Mouse (Mus musculus): ENCODE results near the gene Gtsf1.
"Not testable (repeated sequence)": the region's sequence is repeated elsewhere in the genome, so short reads cannot be mapped to it uniquely, and the experiment has no call there.

Gtsf1 gene

DNA sequence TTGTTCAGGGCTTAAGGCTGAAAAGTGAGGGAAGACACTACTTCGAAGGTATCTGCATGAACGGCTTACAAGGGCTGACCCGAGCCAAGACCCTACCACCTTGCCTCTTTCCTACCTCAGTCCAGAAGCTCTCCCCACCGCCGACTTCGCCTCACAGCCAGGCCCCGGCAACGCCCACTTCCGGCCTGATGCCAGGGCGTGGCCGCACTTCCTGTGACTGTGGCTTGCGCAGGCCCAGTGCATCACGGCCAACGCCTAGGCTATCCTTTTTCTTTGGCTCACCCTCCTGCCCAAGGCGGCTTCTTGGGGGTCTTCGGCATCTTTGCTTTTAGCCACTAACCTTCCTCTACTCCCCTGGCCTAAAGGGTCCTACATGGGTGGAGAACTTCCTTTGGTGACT is at the start of gene Gtsf1:
Gtsf1 (minus strand) TSS at position 230 of the 400 bp plus-strand sequence.
- DNase-seq, result peak in 1 of 2 experiments; percentile 2

DNA sequence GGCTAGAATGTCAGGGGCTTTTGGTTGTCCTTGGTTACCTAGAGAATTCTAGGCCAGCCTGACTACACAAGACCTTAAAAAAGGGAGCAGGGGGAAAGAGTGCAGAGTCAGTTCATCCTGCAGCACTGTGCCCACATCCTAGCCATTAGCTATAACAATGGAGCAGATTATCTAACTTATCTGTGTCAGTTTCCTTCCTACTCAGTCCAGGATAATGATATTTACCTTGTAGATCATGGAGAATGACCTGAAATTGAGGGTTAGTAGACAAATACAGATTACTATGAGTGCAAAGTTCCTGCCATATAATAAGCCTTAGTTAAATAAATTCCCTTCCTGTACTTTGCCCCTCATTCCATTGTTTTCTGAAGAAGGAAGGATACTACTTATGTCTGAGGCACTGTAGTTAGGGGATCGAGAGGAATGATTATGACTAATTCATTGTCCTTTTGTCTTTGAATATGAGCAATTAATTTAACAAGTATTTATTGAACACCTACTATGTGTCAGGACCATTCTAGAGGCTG is 48.9 kb upstream of the Gtsf1 start:
- no peak for DNase-seq

DNA sequence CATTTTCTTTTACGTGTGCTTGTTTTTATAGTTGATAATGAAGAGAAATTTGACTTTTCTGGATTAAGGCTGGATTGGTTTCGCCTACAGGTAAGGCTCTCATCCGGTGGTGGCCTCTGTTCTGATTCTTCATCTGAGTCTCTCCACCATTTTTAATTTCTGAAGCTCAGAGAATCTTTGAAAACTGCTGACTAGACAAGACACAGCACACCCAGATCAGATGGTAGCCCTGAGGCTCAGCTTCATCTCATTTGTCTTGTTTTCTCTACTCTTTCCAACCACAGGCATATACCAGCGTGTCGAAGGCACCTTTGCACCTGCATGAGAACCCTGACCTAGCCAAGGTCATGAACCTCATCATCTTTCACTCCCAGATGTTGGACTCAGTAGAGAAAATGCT is 43.5 kb upstream of the Gtsf1 start:
- DNase-seq, result no peak

DNA sequence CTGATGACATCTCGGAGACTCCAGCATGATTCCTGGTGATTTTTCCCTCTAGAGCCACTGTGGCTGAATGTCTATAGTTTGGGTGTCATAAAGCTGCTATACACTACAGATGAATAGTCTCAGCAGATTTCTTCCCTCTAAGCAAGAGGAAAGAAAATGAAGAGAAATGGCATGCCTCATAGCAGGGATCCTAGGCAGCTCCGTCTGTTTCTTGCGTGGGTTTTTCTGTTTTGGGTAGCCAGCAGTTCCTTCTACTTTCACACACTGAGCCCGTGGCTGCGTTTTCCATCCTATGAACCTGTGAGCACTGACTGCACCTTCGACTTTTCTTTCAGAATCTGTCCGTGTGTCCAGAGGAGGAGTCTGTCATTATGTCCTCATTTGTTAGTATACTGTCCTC is 42.9 kb upstream of the Gtsf1 start:
- DNase-seq, result no peak

DNA sequence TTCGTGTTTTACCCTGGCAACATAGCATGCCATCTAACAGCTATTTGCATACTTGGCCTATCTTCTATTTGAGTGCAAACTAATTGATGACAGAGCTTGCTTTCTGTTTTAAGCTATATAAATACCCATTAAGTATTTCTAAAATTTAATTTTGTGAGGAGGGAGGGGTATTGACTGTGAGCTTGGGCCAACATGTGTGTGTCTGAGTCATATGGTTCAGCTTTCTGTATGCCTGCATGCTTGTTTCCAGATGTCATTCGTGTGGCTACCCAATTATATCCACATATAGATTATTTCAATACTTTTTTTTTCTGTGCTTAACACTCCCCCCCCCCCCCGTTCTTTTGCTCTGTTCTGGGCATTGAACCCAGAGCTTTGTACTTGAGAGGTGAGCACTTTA is 42.0 kb upstream of the Gtsf1 start:
- no peak for DNase-seq

DNA sequence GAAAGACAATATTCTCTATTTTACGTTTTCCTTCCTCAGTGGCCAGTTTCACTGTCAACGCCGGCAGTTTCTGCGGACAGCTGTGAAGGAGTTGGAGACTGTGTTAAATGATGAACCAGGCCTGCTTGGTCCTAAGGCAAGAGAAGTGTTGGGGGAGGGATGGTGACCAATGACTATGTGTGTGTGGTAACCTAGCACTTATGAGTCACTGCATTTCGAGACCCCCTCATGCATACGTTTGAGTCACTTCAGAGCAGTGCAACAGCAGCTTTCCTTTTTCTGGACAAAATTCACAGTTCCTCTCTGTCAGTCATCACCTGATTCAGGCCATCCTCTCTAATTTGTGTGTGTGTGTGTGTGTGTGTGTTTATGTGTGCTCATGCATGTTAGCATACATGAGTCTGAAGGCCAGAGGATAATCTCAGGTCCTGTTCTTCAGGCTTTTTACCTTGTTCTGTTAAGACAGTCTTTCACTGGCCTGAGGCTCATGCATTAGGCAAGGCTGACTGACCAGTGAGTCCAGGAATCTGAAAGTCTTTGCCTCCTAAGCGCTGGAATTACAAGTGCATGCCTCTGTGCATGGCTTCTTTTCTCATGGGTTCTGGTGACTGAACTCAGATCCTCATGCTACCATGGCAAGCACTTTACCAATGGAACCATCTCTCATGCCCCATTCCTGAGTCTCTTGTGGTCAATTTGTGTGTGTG is 41.4 kb upstream of the Gtsf1 start:
- no peak for DNase-seq

DNA sequence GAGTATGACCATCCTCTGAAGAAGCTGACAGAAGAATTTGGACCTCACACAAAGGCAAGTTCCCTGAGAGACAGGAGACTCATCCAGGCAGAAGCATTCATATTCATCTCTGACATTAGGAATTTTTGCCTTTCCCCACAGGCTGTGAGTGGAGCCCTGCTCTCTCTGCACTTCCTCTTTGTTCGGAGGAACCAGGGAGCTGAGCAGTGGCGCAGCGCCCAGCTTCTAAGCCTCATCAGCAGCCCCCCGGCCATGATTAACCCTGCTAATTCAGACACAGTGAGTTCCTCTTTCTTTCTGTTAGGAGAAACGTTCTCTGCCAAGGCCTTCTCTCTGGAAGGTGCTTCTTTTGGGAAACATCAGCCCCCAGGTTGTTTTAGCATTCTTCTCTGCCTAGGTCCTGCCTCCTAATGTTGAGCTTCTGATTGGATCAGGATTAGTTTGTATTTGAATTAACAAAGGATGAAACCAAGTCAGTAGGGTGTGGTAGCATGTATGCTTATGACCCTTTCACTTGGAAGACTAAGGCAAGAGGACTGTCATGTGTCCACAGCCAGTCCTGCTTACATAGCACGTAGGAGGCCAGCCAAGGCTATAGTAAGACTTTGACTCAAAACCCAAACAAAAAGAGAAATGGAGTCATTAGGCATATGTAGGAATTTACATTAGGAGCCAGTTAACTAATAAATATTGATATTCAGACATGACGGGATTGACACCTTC is 32.4 kb upstream of the Gtsf1 start:
- DNase-seq, result peak; percentile 5 to 17

DNA sequence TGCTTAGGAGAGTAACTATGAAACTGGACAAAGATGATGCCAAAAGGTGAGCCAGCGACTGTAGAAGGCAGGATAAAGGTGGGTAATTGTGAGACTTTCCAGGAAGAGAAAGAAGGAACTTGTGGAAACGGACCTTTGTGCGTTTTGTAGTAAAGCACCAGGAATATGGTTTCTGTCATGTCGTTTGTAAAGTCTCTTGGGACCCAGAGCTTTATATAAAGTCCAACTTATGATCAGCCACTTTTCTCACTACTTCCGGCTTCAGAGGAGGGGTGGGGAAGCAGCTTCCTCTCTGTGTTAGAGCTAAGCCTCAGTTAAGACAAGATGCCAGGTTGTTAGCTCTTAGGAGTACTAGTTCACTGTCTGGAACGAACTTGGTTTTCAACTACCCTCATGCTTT is 24.2 kb upstream of the Gtsf1 start:
- DNase-seq, result no peak

DNA sequence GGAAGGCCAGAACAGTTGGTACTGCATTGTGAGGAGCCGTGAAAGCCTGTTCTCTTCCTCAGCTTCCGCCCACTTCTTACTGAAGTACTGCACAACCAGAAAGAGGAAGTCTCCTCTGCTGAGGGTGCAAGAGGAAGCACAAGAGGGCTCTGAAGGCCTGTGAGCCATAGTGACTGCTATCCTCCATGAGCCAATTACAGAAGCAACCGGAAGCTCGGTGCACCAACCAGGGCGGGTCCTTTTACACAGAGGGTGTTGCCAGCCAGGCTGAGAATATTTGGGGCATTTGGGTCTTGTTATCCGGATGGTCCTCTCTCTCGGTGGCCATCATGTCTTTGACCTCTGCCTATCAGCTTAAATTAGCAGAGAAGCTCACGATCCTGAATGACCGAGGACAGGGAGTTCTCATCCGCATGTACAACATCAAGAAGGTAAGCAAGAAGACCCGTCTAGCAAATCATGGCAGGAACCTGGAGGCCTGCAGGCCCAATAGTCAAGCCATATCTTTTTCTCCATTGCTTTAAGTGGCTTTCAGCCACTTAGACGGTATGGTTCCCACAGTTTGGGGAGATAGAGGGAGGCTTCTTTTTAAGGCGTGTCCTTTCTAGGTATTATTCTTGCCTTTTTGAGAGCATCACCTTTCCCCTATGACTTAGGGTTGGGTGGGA is 23.4 kb upstream of the Gtsf1 start, which contains the start of gene Nckap1l:
Nckap1l (plus strand) TSS at position 244 of the 668 bp plus-strand sequence.
- peak in 1 of 2 experiments; percentile 13 for DNase-seq

DNA sequence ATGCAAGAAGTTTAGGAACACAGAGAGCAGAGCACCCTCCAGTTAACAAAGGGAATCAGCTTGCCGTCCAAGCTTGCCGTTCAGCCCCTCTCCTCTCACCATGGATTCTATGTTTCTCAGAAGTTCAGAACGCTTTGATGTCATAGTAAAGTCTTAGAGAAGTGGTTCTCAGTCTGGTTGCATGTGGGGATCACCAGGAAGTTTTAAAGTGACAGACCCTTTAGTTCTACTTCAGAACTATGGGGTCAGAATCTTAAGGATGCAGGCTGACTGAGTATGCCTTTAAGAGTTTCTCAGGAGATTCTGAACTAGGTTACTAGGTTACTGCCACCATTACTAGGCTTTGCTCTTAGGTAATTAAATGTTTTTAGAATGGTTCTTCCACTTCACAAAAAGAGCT is 18.1 kb upstream of the Gtsf1 start, which contains the start of gene Gtsf2:
Gtsf2 (minus strand) TSS at position 101 of the 400 bp plus-strand sequence.
- no peak for DNase-seq

DNA sequence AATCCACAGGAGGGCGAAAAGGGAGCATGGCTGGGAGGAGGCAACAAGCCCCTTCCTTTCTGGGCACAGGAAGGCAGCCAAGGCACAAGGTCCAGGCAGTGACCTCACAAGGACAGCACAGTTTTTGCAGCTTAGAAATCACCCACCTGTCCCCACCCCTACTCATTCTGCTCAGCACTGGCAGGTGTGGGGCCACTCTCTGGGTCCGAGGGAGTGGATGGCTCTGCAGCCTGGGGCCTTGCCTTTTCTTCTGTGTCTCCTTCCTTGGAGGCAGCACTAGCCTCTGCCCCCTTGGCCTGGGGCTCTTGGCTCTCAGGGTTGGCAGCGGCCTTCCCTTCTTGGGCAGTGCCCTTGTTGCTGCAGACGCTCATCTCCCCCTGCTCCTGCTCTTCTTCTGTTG is 15.7 kb upstream of the Gtsf1 start:
- not testable (repeated sequence) for DNase-seq

DNA sequence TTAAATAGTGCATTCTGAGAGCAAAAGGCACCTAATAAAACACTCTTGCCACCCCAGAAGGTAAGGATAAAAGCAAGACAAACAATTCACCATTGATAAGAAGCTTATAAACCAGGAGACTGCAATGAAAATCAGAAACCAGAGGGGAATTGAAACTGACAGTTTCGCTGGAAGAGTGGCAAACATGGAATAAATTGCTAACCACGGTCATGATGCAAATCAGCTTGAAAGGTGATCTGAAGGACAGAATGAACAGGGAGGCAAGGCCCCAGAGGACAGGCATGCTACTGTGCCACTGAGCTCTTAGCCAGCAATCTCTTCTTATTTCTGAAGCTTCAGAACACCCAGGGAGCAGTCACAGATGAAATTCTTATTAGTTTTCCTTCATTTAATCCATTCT is 3.3 kb downstream of the Gtsf1 start:
- no peak for DNase-seq

DNA sequence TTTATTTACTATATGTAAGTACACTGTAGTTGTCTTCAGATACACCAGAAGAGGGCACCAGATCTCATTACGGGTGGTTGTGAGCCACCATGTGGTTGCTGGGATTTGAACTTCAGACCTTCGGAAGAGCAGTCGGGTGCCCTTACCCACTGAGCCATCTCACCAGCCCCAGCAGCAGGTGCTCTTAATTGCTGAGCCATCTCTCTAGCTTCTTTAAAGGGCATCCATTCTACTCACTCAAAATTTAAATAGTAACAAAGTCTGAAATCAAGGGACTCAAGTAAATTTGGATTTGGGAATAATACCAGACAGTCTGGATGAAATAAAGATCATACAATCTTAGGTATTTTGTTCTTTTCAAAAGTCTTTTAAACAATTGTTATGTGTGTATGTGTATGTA is 24.7 kb downstream of the Gtsf1 start:
- not testable (repeated sequence) for DNase-seq

DNA sequence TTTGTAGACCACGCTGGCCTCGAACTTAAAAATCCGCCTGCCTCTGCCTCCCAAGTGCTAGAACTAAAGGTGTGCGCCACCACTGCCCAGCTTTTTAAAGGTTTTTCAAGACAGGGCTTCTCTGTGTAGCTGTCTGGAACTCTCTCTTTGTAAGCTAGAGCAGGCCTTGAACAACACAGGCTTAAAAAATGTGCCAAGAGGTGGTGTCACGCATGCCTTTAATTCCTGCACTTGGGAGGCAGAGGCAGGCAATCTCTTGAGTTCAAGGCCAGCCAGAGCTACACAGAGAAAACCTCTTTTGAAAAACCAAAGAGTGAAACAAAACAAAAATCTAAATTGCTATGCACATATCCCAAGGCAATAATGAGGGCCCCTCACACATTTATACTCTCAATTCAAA is 28.9 kb downstream of the Gtsf1 start:
- no peak for DNase-seq

DNA sequence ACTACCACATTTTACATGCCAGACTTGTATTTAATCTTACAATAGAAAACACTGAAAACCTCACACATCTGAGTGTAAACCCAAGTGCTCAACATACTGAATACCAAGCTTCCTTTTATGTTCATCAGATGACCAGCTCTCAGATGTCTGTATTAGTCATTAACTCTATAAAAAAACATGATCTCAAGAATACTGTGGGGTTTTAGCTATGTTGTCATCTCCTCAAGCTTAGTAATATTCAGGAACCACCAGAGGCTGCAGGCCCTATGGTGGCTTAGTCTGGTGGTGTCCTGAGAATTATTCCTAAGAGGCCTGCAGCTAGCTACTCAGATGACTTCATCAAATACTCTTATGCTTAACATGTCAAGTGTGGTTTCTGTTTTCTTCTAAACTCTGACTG is 36.7 kb downstream of the Gtsf1 start:
- DNase-seq, result no peak

DNA sequence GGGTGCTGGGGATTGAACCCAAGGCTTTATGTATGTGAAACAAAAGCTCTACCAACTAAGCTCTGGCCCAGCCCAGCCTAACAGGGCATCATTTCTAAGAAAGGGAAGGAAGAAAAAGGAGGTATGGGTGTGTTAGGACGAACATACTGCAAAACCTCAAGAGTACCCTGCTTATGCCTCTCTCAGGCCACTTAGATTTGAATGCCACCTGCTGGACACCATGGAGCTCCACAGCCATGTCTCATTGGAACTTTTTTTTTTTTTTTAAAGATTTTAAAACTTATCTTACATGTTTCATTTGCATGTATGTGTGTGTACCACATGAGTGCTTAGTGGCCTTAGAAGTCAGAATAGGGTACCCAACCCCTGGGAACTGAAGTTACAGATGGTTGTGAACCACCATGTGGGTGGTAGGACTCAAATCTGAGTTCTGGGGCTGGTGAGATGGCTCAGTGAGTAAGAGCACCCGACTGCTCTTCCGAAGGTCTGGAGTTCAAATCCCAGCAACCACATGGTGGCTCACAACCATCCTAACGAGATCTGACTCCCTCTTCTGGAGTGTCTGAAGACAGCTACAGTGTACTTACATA is 41.6 kb downstream of the Gtsf1 start:
- peak in 1 of 2 experiments; percentile 33 for DNase-seq

DNA sequence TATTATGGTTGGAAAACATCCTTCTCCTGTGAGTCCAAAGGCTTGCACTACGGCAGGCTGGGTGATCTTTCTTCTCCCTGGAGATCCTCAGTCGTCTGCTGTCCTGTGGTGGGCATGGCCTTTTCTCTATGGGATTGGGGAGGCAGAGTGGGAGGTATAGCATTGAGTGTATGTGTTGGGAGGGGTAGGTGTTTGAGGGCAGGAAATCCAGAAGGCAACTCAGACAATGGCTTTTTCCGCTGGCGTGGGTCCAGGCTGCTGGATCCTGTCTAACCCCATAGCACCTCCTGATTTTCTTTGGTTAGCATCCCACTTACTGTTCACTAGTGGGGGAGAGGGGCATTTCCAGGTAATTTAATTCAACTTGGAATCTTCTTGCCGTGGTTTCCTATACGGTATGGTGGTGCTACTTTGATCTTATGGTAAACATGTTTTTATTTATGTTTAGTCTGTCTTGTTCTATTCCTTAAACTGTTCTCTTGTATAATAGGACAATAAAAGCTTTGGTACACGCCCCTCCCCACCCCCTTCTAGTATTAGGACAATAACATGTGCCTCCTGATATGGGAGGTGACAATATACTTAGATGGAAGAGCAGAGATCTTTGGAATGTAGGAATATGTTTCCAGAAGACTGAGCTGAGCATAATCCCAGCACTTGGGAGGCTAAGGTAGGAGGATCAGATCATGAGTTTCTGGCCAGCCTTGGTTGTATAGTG is 46.3 kb downstream of the Gtsf1 start:
- DNase-seq, result peak; percentile 80 to 85

DNA sequence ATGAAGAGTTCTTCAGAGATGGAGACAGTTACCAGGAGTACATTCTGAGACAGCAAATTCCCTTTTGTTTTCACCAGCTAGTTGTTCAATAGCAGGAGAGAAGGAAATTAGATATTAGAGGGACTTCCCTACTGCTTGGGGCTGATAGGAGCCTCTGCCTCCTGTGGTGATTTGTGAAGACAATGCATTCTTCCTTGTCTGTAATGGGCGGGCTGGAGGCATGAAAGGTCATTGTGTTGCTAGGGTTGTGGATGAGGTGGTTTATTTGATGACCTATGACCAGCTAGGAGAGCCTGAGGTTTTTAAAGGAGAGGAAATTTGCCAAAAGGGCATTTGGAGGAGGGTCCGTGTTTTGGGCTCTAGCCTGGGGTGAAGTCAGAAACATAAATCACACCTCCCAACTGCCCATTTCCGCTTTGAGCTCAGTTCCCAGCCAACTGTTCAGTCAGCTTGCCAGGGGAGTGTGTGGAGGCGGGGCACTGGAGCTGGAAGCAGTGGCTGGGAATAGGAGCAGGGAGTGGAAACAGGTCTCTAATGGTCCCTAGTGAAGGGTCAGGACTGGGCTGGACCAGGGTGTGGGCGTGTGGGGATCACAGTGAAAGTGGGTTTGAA is 47.4 kb downstream of the Gtsf1 start:
- DNase-seq, result peak; percentile 71 to 80

DNA sequence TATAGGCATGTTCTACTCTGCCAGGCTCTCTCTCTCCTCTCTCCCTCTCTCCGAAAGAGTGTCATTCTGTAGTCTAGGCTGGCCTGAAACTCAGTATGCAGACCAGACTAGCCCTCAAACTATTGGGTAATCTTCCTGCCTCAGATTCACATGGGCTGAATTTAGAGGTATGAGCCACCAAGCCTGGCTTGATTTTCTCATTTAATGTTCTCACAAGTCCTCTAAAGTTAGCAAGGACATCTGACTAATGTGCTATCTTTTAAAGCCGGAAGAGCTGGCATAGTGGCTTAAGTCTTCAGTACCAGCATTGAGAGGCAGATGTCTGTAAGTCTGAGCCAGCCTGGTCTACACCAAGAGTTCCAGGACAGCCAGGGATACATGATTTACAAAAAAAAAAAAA is 48.2 kb downstream of the Gtsf1 start:
- DNase-seq, result no peak

DNA sequence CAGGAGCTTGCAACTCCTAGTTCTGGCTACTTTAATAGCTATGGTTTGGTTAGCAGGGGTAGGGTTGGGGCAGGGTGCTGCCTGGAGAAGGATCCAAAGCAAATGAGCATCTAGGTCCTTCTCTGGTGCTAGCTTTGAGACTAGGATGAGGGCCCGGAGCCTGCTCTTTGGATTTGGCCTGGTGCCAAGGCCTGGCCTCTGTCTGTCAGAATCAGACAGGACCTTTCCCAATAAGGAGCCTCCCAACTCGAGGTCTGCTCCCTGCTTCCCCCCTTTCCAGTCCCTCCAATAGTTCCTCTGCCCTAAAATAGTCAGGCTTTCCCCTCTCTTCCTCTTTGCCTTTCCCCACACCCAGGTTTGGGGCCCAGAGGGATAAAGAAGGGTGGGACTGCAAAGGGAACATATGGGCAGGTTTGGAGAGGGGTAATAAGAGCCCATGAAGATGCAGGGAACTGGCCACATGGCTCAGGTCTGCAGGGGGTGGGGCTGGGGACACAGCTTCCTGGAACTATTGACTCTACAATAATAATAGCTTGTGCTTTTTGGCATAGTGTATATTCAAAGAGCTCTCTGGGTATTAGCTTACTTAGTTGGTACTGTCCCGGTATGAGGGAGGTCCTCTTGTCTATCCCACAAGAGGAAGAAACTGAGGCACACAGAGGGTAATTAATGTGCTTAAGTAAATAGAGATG is 51.5 kb downstream of the Gtsf1 start:
- DNase-seq, result peak in 1 of 2 experiments; percentile 37
